Mouse (Mus musculus): Measurements from ENCODE around the gene Thsd1.

Gene Thsd1

GRCm38 (mm10) chr8:22227061-22227877, at the start of gene Thsd1:
Gene Thsd1, plus strand, starts transcription at chr8:22227313.
- peak; percentile 10 for DNase-seq (ENCODE audit: low read depth)

GRCm38 (mm10) chr8:22184884-22185283, 42.2 kb upstream of the Thsd1 start:
- peak; percentile 46 for DNase-seq (ENCODE audit: low read depth)

GRCm38 (mm10) chr8:22185431-22186397, 41.4 kb upstream of the Thsd1 start, which contains the start of gene Ckap2:
Gene Ckap2, minus strand, starts transcription at chr8:22185819.
- peak; percentile 85 for DNase-seq (ENCODE audit: low read depth)

GRCm38 (mm10) chr8:22192660-22193431, 34.3 kb upstream of the Thsd1 start, which contains the start of gene Vps36:
Gene Vps36, plus strand, starts transcription at chr8:22192809.
- DNase-seq (ENCODE audit: low read depth) = peak; percentile 60

- DNase-seq (ENCODE audit: low read depth) = no peak
These were observed 33.6 kb upstream of the Thsd1 start for GRCm38 (mm10) chr8:22193432-22194010.

- DNase-seq (ENCODE audit: low read depth) = no peak
These were observed 29.2 kb upstream of the Thsd1 start for GRCm38 (mm10) chr8:22197914-22198313.

- DNase-seq (ENCODE audit: low read depth) = no peak
These were observed 27.6 kb upstream of the Thsd1 start for GRCm38 (mm10) chr8:22199481-22199880.

GRCm38 (mm10) chr8:22207535-22207934, 19.6 kb upstream of the Thsd1 start:
- DNase-seq (ENCODE audit: low read depth) = no peak

- peak; percentile 54 for DNase-seq (ENCODE audit: low read depth)
These were observed 18.1 kb upstream of the Thsd1 start for GRCm38 (mm10) chr8:22209012-22209411.

- no peak for DNase-seq (ENCODE audit: low read depth)
These were observed 12.3 kb upstream of the Thsd1 start for GRCm38 (mm10) chr8:22214826-22215225.

GRCm38 (mm10) chr8:22226361-22226760, 752 bp upstream of the Thsd1 start:
- no peak for DNase-seq (ENCODE audit: low read depth)

GRCm38 (mm10) chr8:22228621-22229020, 1.5 kb downstream of the Thsd1 start:
- DNase-seq (ENCODE audit: low read depth) = no peak

GRCm38 (mm10) chr8:22242986-22243385, 15.9 kb downstream of the Thsd1 start:
- no peak for DNase-seq (ENCODE audit: low read depth)

GRCm38 (mm10) chr8:22245663-22246062, 18.6 kb downstream of the Thsd1 start:
- DNase-seq (ENCODE audit: low read depth) = no peak

GRCm38 (mm10) chr8:22247956-22248355, 20.8 kb downstream of the Thsd1 start:
- no peak for DNase-seq (ENCODE audit: low read depth)

GRCm38 (mm10) chr8:22249080-22249479, 22.0 kb downstream of the Thsd1 start:
- no peak for DNase-seq (ENCODE audit: low read depth)

- DNase-seq (ENCODE audit: low read depth) = no peak
These were observed 31.9 kb downstream of the Thsd1 start for GRCm38 (mm10) chr8:22258946-22259450.

GRCm38 (mm10) chr8:22259531-22259930, 32.4 kb downstream of the Thsd1 start:
- DNase-seq (ENCODE audit: low read depth) = no peak

- DNase-seq (ENCODE audit: low read depth) = no peak
These were observed 33.1 kb downstream of the Thsd1 start for GRCm38 (mm10) chr8:22260091-22260722.

GRCm38 (mm10) chr8:22262267-22262666, 35.2 kb downstream of the Thsd1 start:
- no peak for DNase-seq (ENCODE audit: low read depth)

GRCm38 (mm10) chr8:22264292-22264691, 37.2 kb downstream of the Thsd1 start:
- no peak for DNase-seq (ENCODE audit: low read depth)
